ENCODE assay signal across 9 mouse cellular contexts in genomic region chr2:152728594-152728993, GRCm38 (mm10). TPM values are rescaled to one million over a fixed set of nuclear protein-coding genes. Genes with fewer than 3 reads are reported as not detected.
DNase-seq lines count a peak whose midpoint lies in the region; ATAC-seq and TF ChIP-seq lines count a peak whose summit lies in the region.
"Had no signal": no experiment of that assay in that cellular context is flagged by ENCODE, and none has a peak within 500 bp of the region (broad histone marks: within the 10 kb centered on the region; RNA-seq: fewer than 3 reads in every experiment).

No protein-coding gene starts in this region.

- H3K36me3 ChIP-seq in kidney, adult 2 months (ENCODE audit: control insufficient read depth, insufficient read depth, low read length): no peaks in the 10 kb centered on the region
- H3K36me3 ChIP-seq in E14TG2a.4 (ENCODE audit: insufficient read depth, low read length): no peaks in the 10 kb centered on the region
- no peaks in the 10 kb centered on the region for H3K36me3 ChIP-seq in embryonic facial prominence, embryonic 12.5 days
- H3K36me3 ChIP-seq in limb, embryonic 15.5 days: no peaks in the 10 kb centered on the region
- H3K36me3 ChIP-seq: midbrain, embryonic 15.5 days had no signal

- no peak overlapping the region for H3K9ac ChIP-seq in embryonic facial prominence, embryonic 12.5 days
- no peak overlapping the region for H3K9ac ChIP-seq in limb, embryonic 15.5 days
- H3K9ac ChIP-seq: midbrain, embryonic 15.5 days had no signal

- no peak for TF ChIP-seq CTCF in kidney, adult 2 months (conservative IDR thresholded peaks at IDR 0.05; ENCODE audit: insufficient read depth, insufficient read length, low read depth, low read length)
- TF ChIP-seq CTCF in E14TG2a.4 (conservative IDR thresholded peaks at IDR 0.05; ENCODE audit: low read length): no peak

- no peak for TF ChIP-seq POLR2A in kidney, adult 2 months (IDR thresholded peaks at IDR 0.05; ENCODE audit: low read depth, low read length)

- H3K27me3 ChIP-seq in kidney, adult 2 months (replicated peaks; ENCODE audit: control insufficient read depth, insufficient read depth, low read length): no peaks in the 10 kb centered on the region
- H3K27me3 ChIP-seq in E14TG2a.4 (ENCODE audit: insufficient read depth, low read length): 0 out of 2 replicates have a peak, but pooled peaks cover 2% of the 10 kb centered on the region
- no peaks in the 10 kb centered on the region for H3K27me3 ChIP-seq in embryonic facial prominence, embryonic 12.5 days
- no peaks in the 10 kb centered on the region for H3K27me3 ChIP-seq in limb, embryonic 15.5 days
- H3K27me3 ChIP-seq: midbrain, embryonic 15.5 days had no signal

- peaks cover 13% of the 10 kb centered on the region for H3K4me1 ChIP-seq in kidney, adult 2 months (ENCODE audit: control insufficient read depth, insufficient read depth, low read length)
- H3K4me1 ChIP-seq in E14TG2a.4 (replicated peaks; ENCODE audit: low read depth, low read length): peaks cover 89% of the 10 kb centered on the region
- H3K4me1 ChIP-seq in embryonic facial prominence, embryonic 12.5 days: peaks cover 53% of the 10 kb centered on the region
- H3K4me1 ChIP-seq in limb, embryonic 15.5 days: peaks cover 68% of the 10 kb centered on the region

- WGBS in kidney, adult 2 months: 54% methylated on average over 7 of the region's 7 CpGs
- WGBS in embryonic facial prominence, embryonic 12.5 days: 62% methylated on average over 7 of the region's 7 CpGs
- WGBS in limb, embryonic 15.5 days: 75% methylated on average over 7 of the region's 7 CpGs

- H3K27ac ChIP-seq in kidney, adult 2 months (ENCODE audit: insufficient read depth, low read depth, low read length): peak overlapping the region; percentile 62
- H3K27ac ChIP-seq in embryonic facial prominence, embryonic 12.5 days: peak overlapping the region; percentile 84
- H3K27ac ChIP-seq in limb, embryonic 15.5 days: peak overlapping the region; percentile 88
- H3K27ac ChIP-seq: midbrain, embryonic 15.5 days had no signal

- no peak overlapping the region for H3K4me2 ChIP-seq in embryonic facial prominence, embryonic 12.5 days (replicated peaks)
- no peak overlapping the region for H3K4me2 ChIP-seq in limb, embryonic 15.5 days
- H3K4me2 ChIP-seq: midbrain, embryonic 15.5 days had no signal

- ATAC-seq in embryonic facial prominence, embryonic 12.5 days (ENCODE audit: insufficient number of reproducible peaks, insufficient read depth, low FRiP score, low TSS enrichment): no peak
- no peak for ATAC-seq in limb, embryonic 15.5 days (ENCODE audit: insufficient number of reproducible peaks, low FRiP score, low TSS enrichment, low read depth)
- ATAC-seq: midbrain, embryonic 15.5 days had no signal

- no peaks in the 10 kb centered on the region for H3K9me3 ChIP-seq in E14TG2a.4 (ENCODE audit: low read length)
- H3K9me3 ChIP-seq in embryonic facial prominence, embryonic 12.5 days: no peaks in the 10 kb centered on the region
- H3K9me3 ChIP-seq in limb, embryonic 15.5 days: no peaks in the 10 kb centered on the region
- H3K9me3 ChIP-seq: midbrain, embryonic 15.5 days had no signal

- peak; percentile 56 for DNase-seq in kidney, adult 2 months
- no peak for DNase-seq in kidney, postnatal 14 days
- no peak for DNase-seq in urinary bladder, adult 18-20 months (ENCODE audit: low spot score in 2 of 2)
- no peak for DNase-seq in spleen, adult 18-20 months
- no peak for DNase-seq in thymus, postnatal 4 days

- H3K4me3 ChIP-seq in kidney, adult 2 months (ENCODE audit: insufficient read depth, low read depth, low read length): no peak overlapping the region
- H3K4me3 ChIP-seq in E14TG2a.4 (replicated peaks; ENCODE audit: low read length): peak overlapping the region; percentile 70
- no peak overlapping the region for H3K4me3 ChIP-seq in embryonic facial prominence, embryonic 12.5 days
- H3K4me3 ChIP-seq in limb, embryonic 15.5 days: no peak overlapping the region
- H3K4me3 ChIP-seq: midbrain, embryonic 15.5 days had no signal

RNA-seq across cellular contexts. Expression of gene Id1, which starts 7.5 kb away (rescaled TPM):
- 156 and 235 TPM in 2 replicates for polyA plus RNA-seq in kidney, adult 2 months (2012; rRNA removed)
- polyA plus RNA-seq in embryonic facial prominence, embryonic 12.5 days (2016; fragmentation: Nextera tagmentation; extraction: Ambion mirVana): 168 and 170 TPM in 2 replicates
- polyA plus RNA-seq in limb, embryonic 15.5 days (2015; fragmentation: Nextera tagmentation; extraction: Ambion mirVana): 167 and 168 TPM in 2 replicates

RNA-seq across cellular contexts. Expression of gene Cox4i2, which starts 25.4 kb away (rescaled TPM):
- polyA plus RNA-seq in kidney, adult 2 months (2012; rRNA removed): 2.9 and 3.1 TPM in 2 replicates
- 14.3 and 14.5 TPM in 2 replicates for polyA plus RNA-seq in embryonic facial prominence, embryonic 12.5 days (2016; fragmentation: Nextera tagmentation; extraction: Ambion mirVana)
- 33.9 and 36.2 TPM in 2 replicates for polyA plus RNA-seq in limb, embryonic 15.5 days (2015; fragmentation: Nextera tagmentation; extraction: Ambion mirVana)

RNA-seq across cellular contexts. Expression of gene Mcts2, which starts 41.8 kb away (rescaled TPM):
- 8.4 and 10.1 TPM in 2 replicates for polyA plus RNA-seq in kidney, adult 2 months (2012; rRNA removed)
- polyA plus RNA-seq in embryonic facial prominence, embryonic 12.5 days (2016; fragmentation: Nextera tagmentation; extraction: Ambion mirVana): 36.4 and 38.9 TPM in 2 replicates
- polyA plus RNA-seq in limb, embryonic 15.5 days (2015; fragmentation: Nextera tagmentation; extraction: Ambion mirVana): 22.0 and 24.2 TPM in 2 replicates

RNA-seq across cellular contexts. Expression of gene H13, which starts 59.3 kb away (rescaled TPM):
- 129 and 161 TPM in 2 replicates for polyA plus RNA-seq in kidney, adult 2 months (2012; rRNA removed)
- 129 and 131 TPM in 2 replicates for polyA plus RNA-seq in embryonic facial prominence, embryonic 12.5 days (2016; fragmentation: Nextera tagmentation; extraction: Ambion mirVana)
- 143 and 150 TPM in 2 replicates for polyA plus RNA-seq in limb, embryonic 15.5 days (2015; fragmentation: Nextera tagmentation; extraction: Ambion mirVana)
